Mouse (Mus musculus): ENCODE measurements at regions not wholly inside any gene's neighbourhood (a gene's known extent, or its start where the extent isn't known, plus 50 kb on each side); places are given as distances from the start of the nearest gene placed in this dataset.

DNA sequence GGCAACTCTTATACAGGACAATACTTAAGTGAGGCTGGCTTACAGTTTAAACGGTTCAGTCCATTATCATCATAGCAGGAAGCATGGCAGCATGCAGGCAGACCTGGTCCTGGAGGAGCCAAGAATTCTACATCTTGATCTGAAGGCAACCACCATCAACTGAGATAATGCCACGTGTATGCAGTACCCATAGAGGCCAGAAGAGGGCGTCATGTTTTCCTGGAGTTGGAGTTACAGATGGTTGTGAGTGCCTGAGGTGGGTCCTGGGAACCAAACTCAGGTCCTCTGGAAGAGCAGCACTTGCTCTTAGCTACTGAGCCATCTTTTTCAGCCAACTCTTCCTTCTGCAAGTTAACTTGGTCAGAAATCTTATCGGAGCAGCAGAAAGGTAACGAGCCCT is 96.7 kb upstream of the 1600014C23Rik start:
- TF ChIP-seq POLR2A (IDR thresholded peaks at IDR 0.05; ENCODE audit: insufficient read depth, low read depth, low read length) (no peak), CTCF (IDR thresholded peaks at IDR 0.05) (peak; percentile 27; the same call in 1 of the 2 replicates), EP300 (IDR thresholded peaks at IDR 0.05; ENCODE audit: insufficient read depth, low read depth, low read length) (no peak)
